Mouse (Mus musculus): Measurements from ENCODE around the gene Phactr1.

DNA sequence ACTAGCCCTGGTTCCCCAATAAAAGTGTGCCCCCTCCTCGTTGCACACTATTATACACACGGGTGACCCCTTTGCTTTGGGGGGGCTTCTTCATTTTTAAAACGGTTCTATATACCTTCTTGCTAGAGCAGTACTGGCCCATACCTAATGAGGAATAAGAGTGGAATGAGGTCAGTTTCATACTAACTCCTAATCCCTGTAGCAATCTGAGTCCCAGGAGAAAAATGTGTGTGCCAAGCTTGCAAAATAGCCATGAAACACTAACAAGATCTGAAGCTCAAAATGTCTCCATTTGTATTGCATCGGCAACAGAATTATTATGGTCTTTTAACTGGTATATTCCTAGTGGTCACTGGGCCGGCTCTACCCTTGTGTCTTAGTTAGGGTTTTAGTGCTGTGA is 207.3 kb downstream of the Phactr1 start:
- TF ChIP-seq CTCF (IDR thresholded peaks at IDR 0.05; ENCODE audit: borderline replicate concordance, insufficient read depth, low read depth, low read length) (no peak), POLR2A (IDR thresholded peaks at IDR 0.05; ENCODE audit: borderline replicate concordance, insufficient read depth, low read length) (no peak)

All from cerebellum, adult 2 months (tissue).